Mouse (Mus musculus) embryonic facial prominence, embryonic 15.5 days (tissue): Measurements from ENCODE around the gene Tnfrsf14. TPM values are rescaled to one million over a fixed set of nuclear protein-coding genes. Genes with fewer than 3 reads are reported as not detected.

Experiments used
- ATAC-seq: fragments of 200-750 bp; cut with Nextera tagmentation; 2 replicates; pipeline ENCODE4 v1.8.0; 2017; ENCODE audit warnings: low read depth, moderate TSS enrichment; ENCODE audit not compliant: insufficient number of reproducible peaks, low FRiP score, low TSS enrichment
- H3K27ac ChIP-seq: fragments of 300-500 bp; sonication (generic); replicated peaks from 2 replicates; pipeline ENCODE4 v1.5.1; 2015; ENCODE audit warnings: mild to moderate bottlenecking, inconsistent platforms
- H3K27me3 ChIP-seq: fragments of 300-500 bp; sonication (generic); 2 replicates; pipeline ENCODE4 v1.6.1; 2015; ENCODE audit warnings: inconsistent platforms
- H3K36me3 ChIP-seq: fragments of 300-500 bp; sonication (generic); 2 replicates; pipeline ENCODE4 v1.6.1; 2015; ENCODE audit warnings: mild to moderate bottlenecking, inconsistent platforms
- H3K4me1 ChIP-seq: fragments of 300-500 bp; sonication (generic); 2 replicates; pipeline ENCODE4 v1.6.1; 2015; ENCODE audit warnings: inconsistent platforms
- H3K4me2 ChIP-seq: fragments of 300-500 bp; sonication (generic); replicated peaks from 2 replicates; pipeline ENCODE4 v1.6.1; 2015; ENCODE audit warnings: mild to moderate bottlenecking, inconsistent platforms
- H3K4me3 ChIP-seq: fragments of 300-500 bp; sonication (generic); replicated peaks from 2 replicates; pipeline ENCODE4 v1.5.1; 2015; ENCODE audit warnings: mild to moderate bottlenecking, inconsistent platforms
- H3K9ac ChIP-seq: fragments of 300-500 bp; sonication (generic); 2 replicates; pipeline ENCODE4 v1.6.1; 2015; ENCODE audit warnings: inconsistent platforms
- H3K9me3 ChIP-seq: fragments of 300-500 bp; sonication (generic); replicated peaks from 2 replicates; pipeline ENCODE4 v1.6.1; 2016; ENCODE audit warnings: inconsistent platforms
- WGBS: fragments of 180-500 bp; shearing (Covaris S2); methylation state at CpG from one replicate; pipeline ENCODE4 v1.1.7; 2015; 5-methylcytosine and 5-hydroxymethylcytosine counted together
- polyA plus RNA-seq: library from polyadenylated mRNA; unstranded; fragments of >200 nt; fragmentation: Nextera tagmentation; extraction: Ambion mirVana; gene quantifications from 2 replicates; pipeline ENCODE4 v1.2.1, GENCODE M21; 2015

Tnfrsf14 gene
- polyA plus RNA-seq, 1 experiment from 2014 or later: 2.3 TPM

DNA sequence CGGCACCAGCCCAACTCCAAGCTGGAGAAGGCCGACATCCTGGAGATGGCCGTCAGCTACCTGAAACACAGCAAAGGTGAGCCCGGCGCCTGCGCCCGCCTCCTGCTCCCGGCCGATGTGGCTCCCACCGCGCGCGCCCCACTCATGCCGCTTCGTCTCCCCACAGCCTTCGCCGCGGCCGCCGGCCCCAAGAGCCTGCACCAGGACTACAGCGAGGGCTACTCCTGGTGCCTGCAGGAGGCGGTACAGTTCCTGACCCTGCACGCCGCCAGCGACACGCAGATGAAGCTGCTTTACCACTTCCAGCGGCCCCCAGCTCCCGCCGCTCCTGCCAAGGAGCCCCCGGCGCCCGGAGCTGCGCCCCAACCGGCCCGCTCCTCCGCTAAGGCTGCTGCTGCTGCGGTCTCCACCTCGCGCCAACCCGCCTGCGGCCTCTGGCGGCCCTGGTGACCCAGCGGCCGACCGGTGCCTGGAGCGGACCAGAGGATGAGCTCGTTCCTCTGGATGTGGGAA lies 32.9 kb upstream of the Tnfrsf14 start:
- no peak for ATAC-seq
- H3K4me3 ChIP-seq: peak overlapping the region; percentile 45
- H3K4me1 ChIP-seq: peaks cover 63% of the 10 kb centered on the region
- peak overlapping the region; percentile 83 for H3K4me2 ChIP-seq
- no peak overlapping the region for H3K9ac ChIP-seq
- peaks cover 66% of the 10 kb centered on the region for H3K27me3 ChIP-seq
- H3K36me3 ChIP-seq: no peaks in the 10 kb centered on the region
- no peak overlapping the region for H3K27ac ChIP-seq
- no peaks in the 10 kb centered on the region for H3K9me3 ChIP-seq
- under 1% methylated on average over 46 of the region's 47 CpGs for WGBS

- peak within 1 kb of the TSS; percentile 45 for H3K4me3 ChIP-seq
- H3K9me3 ChIP-seq: no peaks in the 10 kb centered on the region
- no peak within 1 kb of the TSS for H3K9ac ChIP-seq
- no peak within 1 kb of the TSS for H3K27ac ChIP-seq
- peak within 1 kb of the TSS; percentile 83 for H3K4me2 ChIP-seq
- ATAC-seq: no peak
- H3K36me3 ChIP-seq: no peaks in the 10 kb centered on the region
- WGBS: under 1% methylated on average over 65 of the region's 65 CpGs
- H3K4me1 ChIP-seq: peaks cover 61% of the 10 kb centered on the region
- peaks cover 67% of the 10 kb centered on the region for H3K27me3 ChIP-seq
Observed at GRCm38 (mm10) chr4:154960690-154961225, 32.4 kb upstream of the Tnfrsf14 start, which contains the start of gene Hes5. Gene Hes5, plus strand, starts transcription at chr4:154960923.

DNA sequence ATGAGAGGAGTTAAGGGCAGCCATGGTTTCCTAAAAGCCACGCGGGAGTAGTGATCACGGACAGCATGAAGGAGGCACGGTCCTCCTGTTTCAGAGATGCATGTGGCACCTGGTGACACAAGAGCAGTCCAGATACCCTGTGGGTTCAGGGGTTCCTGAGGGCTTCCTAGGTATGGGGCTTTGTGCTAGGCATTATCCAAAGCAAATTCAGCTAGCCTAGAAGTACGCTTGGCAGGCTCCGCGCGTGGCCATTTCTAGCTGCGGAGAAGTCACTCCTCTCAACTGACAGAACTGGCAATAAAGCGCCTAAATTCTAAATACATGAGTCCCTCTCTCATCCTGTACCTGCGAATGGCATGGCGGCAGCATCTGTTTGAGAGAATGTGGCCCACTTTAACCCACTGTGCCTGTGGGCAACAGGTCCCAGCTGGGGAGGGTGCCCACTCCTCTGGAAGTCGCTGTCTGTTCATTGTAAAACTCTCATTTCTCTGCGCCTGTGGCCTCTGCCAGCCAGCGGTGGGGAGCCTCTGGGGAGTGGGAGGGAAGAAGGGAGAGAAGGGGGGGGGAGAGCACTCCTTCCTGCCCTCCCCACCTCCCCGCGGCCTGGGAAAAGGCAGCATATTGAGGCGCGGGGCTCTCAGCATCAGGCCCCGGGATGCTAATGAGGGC lies 31.8 kb upstream of the Tnfrsf14 start:
- Histone ChIP-seq H3K9ac (no peak overlapping the region), H3K9me3 (no peaks in the 10 kb centered on the region), H3K27ac (no peak overlapping the region), H3K4me2 (peak overlapping the region; percentile 83), H3K4me3 (peak overlapping the region; percentile 45), H3K36me3 (no peaks in the 10 kb centered on the region), H3K4me1 (peaks cover 55% of the 10 kb centered on the region), H3K27me3 (peaks cover 70% of the 10 kb centered on the region)
- ATAC-seq: no peak
- 23% methylated on average over 20 of the region's 20 CpGs for WGBS

DNA sequence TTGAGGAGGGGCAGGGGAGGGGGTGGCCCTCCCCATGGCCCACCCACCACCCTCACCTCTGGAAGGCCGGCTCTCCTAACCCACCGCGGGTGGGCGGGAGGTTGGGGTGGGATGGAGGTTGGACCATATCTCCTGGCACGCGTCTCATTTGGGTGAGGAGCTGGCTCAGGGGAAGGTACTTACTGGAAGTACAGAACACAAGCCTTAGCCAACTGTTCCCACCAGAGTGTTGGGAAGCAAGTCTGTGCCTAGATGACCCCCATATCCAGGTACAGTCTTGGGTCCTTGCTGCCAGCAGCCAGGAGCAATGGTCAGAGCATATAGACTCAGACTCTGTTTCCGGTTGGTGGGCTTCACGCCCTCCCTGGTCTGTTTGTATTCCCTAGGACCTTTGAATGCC lies 30.3 kb upstream of the Tnfrsf14 start:
- Histone ChIP-seq H3K27ac (no peak overlapping the region), H3K36me3 (no peaks in the 10 kb centered on the region), H3K9ac (no peak overlapping the region), H3K27me3 (peaks cover 85% of the 10 kb centered on the region), H3K4me2 (0 out of 2 replicates have a peak overlapping the region, but pooled peaks have one; percentile 29), H3K4me1 (peaks cover 51% of the 10 kb centered on the region), H3K4me3 (no peak overlapping the region), H3K9me3 (no peaks in the 10 kb centered on the region)
- ATAC-seq: no peak
- WGBS: 17% methylated on average over 8 of the region's 8 CpGs

GRCm38 (mm10) chr4:154958171-154958570 lies 29.8 kb upstream of the Tnfrsf14 start:
- Histone ChIP-seq H3K4me1 (peaks cover 51% of the 10 kb centered on the region), H3K4me3 (peak overlapping the region; percentile 0; the same call in 1 of the 2 replicates), H3K4me2 (peak overlapping the region; percentile 29), H3K27ac (no peak overlapping the region), H3K9me3 (no peaks in the 10 kb centered on the region), H3K36me3 (no peaks in the 10 kb centered on the region), H3K27me3 (peaks cover 89% of the 10 kb centered on the region), H3K9ac (no peak overlapping the region)
- no peak for ATAC-seq
- 2% methylated on average over 15 of the region's 15 CpGs for WGBS

DNA sequence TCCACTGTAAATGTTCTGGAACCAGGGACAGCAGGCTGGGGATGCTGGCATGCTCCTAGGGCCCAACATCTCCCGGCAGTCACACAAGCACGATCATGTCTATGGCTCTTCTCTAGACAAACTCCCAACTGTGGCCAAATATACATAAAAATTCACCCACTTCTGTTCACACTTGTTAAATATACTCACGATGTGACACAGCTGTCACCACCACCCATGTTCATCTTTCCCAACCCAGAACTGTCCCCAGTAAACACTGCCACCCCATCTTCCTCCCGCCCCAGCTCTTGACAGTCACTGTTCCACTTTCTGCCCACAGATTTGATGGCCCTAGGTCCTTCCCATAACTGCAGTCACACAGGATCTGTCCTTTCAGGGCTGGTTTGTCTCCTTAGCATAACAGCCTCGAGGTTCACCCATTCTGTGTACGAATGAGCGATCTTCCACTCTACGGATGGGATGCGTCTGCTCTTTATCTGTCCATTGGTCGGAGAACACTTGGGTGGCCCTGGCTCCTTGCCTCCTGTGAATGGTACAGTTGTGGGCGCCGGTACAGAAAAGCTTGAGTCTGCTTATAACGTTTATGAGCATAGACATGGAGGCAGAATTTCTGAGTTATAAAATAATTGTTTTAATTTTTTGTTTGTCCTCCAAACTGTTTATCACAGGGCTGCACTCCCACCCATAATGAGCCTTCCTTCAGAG lies 29.1 kb upstream of the Tnfrsf14 start:
- Histone ChIP-seq H3K9me3 (no peaks in the 10 kb centered on the region), H3K27me3 (peaks cover 89% of the 10 kb centered on the region), H3K9ac (no peak overlapping the region), H3K36me3 (no peaks in the 10 kb centered on the region), H3K4me1 (peaks cover 50% of the 10 kb centered on the region), H3K4me3 (no peak overlapping the region), H3K4me2 (no peak overlapping the region), H3K27ac (no peak overlapping the region)
- 52% methylated on average over 13 of the region's 13 CpGs for WGBS
- ATAC-seq: no peak

DNA sequence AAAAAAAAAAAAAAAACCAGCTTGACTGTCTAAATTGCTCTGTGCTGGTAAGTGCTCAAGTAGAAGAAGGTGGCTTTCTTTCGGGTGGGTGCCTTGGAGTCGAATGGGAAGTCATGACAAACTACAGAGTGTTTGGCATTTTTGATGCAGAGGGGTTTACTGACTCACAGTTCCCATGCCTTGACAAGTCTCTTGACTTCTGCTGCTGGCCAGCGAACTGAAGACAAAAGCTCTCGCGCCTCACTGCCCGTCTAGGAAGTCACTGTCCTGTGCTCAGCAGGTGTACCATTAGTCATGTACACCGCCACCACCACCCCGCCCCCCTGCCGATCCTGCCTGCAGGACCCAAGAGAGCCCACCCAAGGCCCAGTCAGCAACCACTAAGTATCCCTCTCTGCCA lies 28.2 kb upstream of the Tnfrsf14 start:
- Histone ChIP-seq H3K36me3 (no peaks in the 10 kb centered on the region), H3K4me1 (peaks cover 45% of the 10 kb centered on the region), H3K4me3 (no peak overlapping the region), H3K27ac (no peak overlapping the region), H3K27me3 (peaks cover 89% of the 10 kb centered on the region), H3K9ac (no peak overlapping the region), H3K4me2 (no peak overlapping the region), H3K9me3 (no peaks in the 10 kb centered on the region)
- no peak for ATAC-seq
- 45% methylated on average over 9 of the region's 9 CpGs for WGBS

GRCm38 (mm10) chr4:154952461-154953241 lies 24.3 kb upstream of the Tnfrsf14 start:
- Histone ChIP-seq H3K9me3 (no peaks in the 10 kb centered on the region), H3K4me2 (no peak overlapping the region), H3K9ac (no peak overlapping the region), H3K4me1 (peaks cover 34% of the 10 kb centered on the region), H3K27ac (no peak overlapping the region), H3K27me3 (peaks cover 81% of the 10 kb centered on the region), H3K4me3 (no peak overlapping the region), H3K36me3 (no peaks in the 10 kb centered on the region)
- 2% methylated on average over 26 of the region's 26 CpGs for WGBS
- ATAC-seq: no peak

GRCm38 (mm10) chr4:154949589-154949982 lies 21.2 kb upstream of the Tnfrsf14 start:
- 8% methylated on average over 16 of the region's 16 CpGs for WGBS

DNA sequence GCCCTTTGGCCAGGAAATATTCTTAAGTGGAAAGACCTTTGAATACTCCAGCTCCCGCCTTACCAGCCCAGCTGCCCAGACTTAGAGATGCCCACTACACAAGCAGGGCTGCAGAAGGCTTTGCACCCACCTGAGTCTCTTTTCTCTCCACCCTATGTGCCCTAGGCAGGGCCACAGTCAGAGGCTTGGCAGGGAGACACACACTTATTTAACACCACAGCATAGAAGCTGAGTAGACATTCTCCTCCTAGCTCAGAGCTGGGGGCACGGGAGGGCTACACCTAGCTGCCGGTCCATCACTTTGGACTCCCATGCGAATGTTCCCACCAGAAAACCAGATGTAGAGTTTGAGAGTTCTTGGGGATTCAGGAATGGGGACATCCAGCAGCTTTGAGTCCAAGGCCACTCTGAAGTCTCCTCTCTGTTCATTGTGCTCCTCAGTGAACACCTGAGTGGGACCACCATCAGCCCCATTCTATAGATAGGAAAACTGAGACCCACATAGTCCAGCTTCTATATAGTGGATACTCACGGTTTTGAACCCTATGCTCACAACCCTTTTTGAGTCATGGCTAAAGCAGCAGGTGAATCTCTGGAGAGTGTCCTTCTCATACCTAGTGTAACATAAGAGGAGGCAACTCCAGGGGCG lies 20.7 kb upstream of the Tnfrsf14 start:
- no peak for ATAC-seq
- H3K4me1 ChIP-seq: peaks cover 38% of the 10 kb centered on the region
- H3K4me2 ChIP-seq: peak overlapping the region; percentile 33
- H3K4me3 ChIP-seq: no peak overlapping the region
- H3K9me3 ChIP-seq: no peaks in the 10 kb centered on the region
- no peaks in the 10 kb centered on the region for H3K36me3 ChIP-seq
- no peak overlapping the region for H3K9ac ChIP-seq
- no peak overlapping the region for H3K27ac ChIP-seq
- WGBS: 60% methylated on average over 6 of the region's 6 CpGs
- peaks cover 55% of the 10 kb centered on the region for H3K27me3 ChIP-seq

More at GRCm38 (mm10) chr4:154949589-154949982, 21.2 kb upstream of the Tnfrsf14 start:
- Histone ChIP-seq H3K27me3 (peaks cover 60% of the 10 kb centered on the region), H3K27ac (no peak overlapping the region), H3K4me1 (peaks cover 38% of the 10 kb centered on the region), H3K4me2 (peak overlapping the region; percentile 33), H3K9ac (no peak overlapping the region), H3K4me3 (no peak overlapping the region), H3K9me3 (no peaks in the 10 kb centered on the region), H3K36me3 (no peaks in the 10 kb centered on the region)
- ATAC-seq: no peak
